Mouse (Mus musculus) small intestine, adult 2 months (tissue): ENCODE data around the gene Tmem176a. TPM values are rescaled to one million over a fixed set of nuclear protein-coding genes. Genes with fewer than 3 reads are reported as not detected.

Source experiments
- H3K27ac ChIP-seq: fragments of 200-500 bp; 2 replicates; pipeline ENCODE4 v1.5.1; 2012; ENCODE audit warnings: low read depth, low read length, control low read depth, inconsistent platforms; ENCODE audit not compliant: insufficient read depth
- H3K27me3 ChIP-seq: fragments of 200-500 bp; 2 replicates; pipeline ENCODE4 v1.6.1; 2012; ENCODE audit warnings: mild to moderate bottlenecking, moderate library complexity, low read length, inconsistent platforms; ENCODE audit not compliant: control insufficient read depth, insufficient read depth
- H3K36me3 ChIP-seq: fragments of 200-500 bp; 2 replicates; pipeline ENCODE4 v1.6.1; 2012; ENCODE audit warnings: mild to moderate bottlenecking, low read length, control low read depth, inconsistent platforms; ENCODE audit not compliant: control insufficient read depth, insufficient read depth
- H3K4me1 ChIP-seq: fragments of 200-500 bp; 2 replicates; pipeline ENCODE4 v1.6.1; 2012; ENCODE audit warnings: low read length, inconsistent platforms, mixed read lengths; ENCODE audit not compliant: control insufficient read depth, insufficient read depth, insufficient read length
- H3K4me3 ChIP-seq: fragments of 200-500 bp; 2 replicates; pipeline ENCODE4 v1.5.1; 2012; ENCODE audit warnings: low read depth, mild to moderate bottlenecking, control low read depth, inconsistent platforms, low read length, moderate library complexity
- CTCF ChIP-seq: fragments of 200-500 bp; IDR thresholded peaks from 2 replicates; pipeline ENCODE4 v1.5.1; 2012; ENCODE audit warnings: low read depth, mild to moderate bottlenecking, control low read depth, inconsistent platforms, low read length, moderate library complexity, mixed read lengths; ENCODE audit not compliant: insufficient replicate concordance, insufficient read length; ENCODE audit errors: extremely low read depth
- POLR2A ChIP-seq: fragments of 200-500 bp; IDR thresholded peaks from 2 replicates; pipeline ENCODE4 v1.6.1; 2012; ENCODE audit warnings: low read depth, mild to moderate bottlenecking, control low read depth, inconsistent platforms, low read length, moderate library complexity
- WGBS: fragments of 180-500 bp; shearing (Covaris S2); methylation state at CpG from one replicate; pipeline ENCODE4 v1.1.7; 2018; 5-methylcytosine and 5-hydroxymethylcytosine counted together
- polyA plus RNA-seq: library from polyadenylated mRNA; depleted of rRNA; stranded (reverse); fragments of >200 nt; gene quantifications from 2 replicates; pipeline ENCODE4 v1.2.3, GENCODE M21; 2012

Tmem176a gene
- polyA plus RNA-seq, 1 experiment: 84.3 TPM

GRCm38 (mm10) chr6:48842111-48842842 lies 1.6 kb downstream of the Tmem176a start:
- H3K4me3 ChIP-seq: peak overlapping the region; percentile 63
- 46% methylated on average over 11 of the region's 11 CpGs for whole genome bisulfite sequencing

GRCm38 (mm10) chr6:48845086-48845485 lies 4.4 kb downstream of the Tmem176a start:
- Histone ChIP-seq H3K27me3 (no peaks in the 10 kb centered on the region), H3K4me3 (no peak overlapping the region), H3K36me3 (peaks cover 18% of the 10 kb centered on the region), H3K4me1 (no peaks in the 10 kb centered on the region; the same call in 1 of the 2 replicates), H3K27ac (no peak overlapping the region)
- TF ChIP-seq CTCF (no peak), POLR2A (no peak)
- 77% methylated on average over 4 of the region's 4 CpGs for WGBS

More at GRCm38 (mm10) chr6:48842111-48842842, 1.6 kb downstream of the Tmem176a start:
- H3K4me1 ChIP-seq: no peaks in the 10 kb centered on the region; the same call in 1 of the 2 replicates
- H3K27ac ChIP-seq: peak overlapping the region; percentile 80
- peaks cover 26% of the 10 kb centered on the region for H3K36me3 ChIP-seq
- no peak for TF ChIP-seq POLR2A
- peak; percentile 46; the same call in 1 of the 2 replicates for TF ChIP-seq CTCF
- H3K27me3 ChIP-seq: no peaks in the 10 kb centered on the region

- H3K36me3 ChIP-seq: no peaks in the 10 kb centered on the region
- peak overlapping the region; percentile 22 for H3K27ac ChIP-seq
- H3K4me1 ChIP-seq: no peaks in the 10 kb centered on the region
- TF ChIP-seq CTCF (no peak), POLR2A (no peak)
- 8% methylated on average over 28 of the region's 29 CpGs for WGBS
- peak overlapping the region; percentile 34 for H3K4me3 ChIP-seq
- no peaks in the 10 kb centered on the region for H3K27me3 ChIP-seq
Measured at GRCm38 (mm10) chr6:48851820-48852491, 11.2 kb downstream of the Tmem176a start.

GRCm38 (mm10) chr6:48854155-48854554 lies 13.4 kb downstream of the Tmem176a start:
- Histone ChIP-seq H3K27me3 (no peaks in the 10 kb centered on the region), H3K36me3 (no peaks in the 10 kb centered on the region), H3K4me3 (no peak overlapping the region), H3K4me1 (no peaks in the 10 kb centered on the region), H3K27ac (no peak overlapping the region)
- 98% methylated on average over 2 of the region's 2 CpGs for WGBS
- TF ChIP-seq CTCF (no peak), POLR2A (no peak)

GRCm38 (mm10) chr6:48857613-48858302 lies 17.0 kb downstream of the Tmem176a start:
- WGBS: 43% methylated on average over 8 of the region's 8 CpGs
- Histone ChIP-seq H3K27ac (no peak overlapping the region; the same call in 1 of the 2 replicates), H3K4me3 (no peak overlapping the region), H3K4me1 (peaks cover 4% of the 10 kb centered on the region), H3K27me3 (no peaks in the 10 kb centered on the region), H3K36me3 (no peaks in the 10 kb centered on the region)
- TF ChIP-seq POLR2A: no peak
- peak; percentile 35; the same call in 1 of the 2 replicates for TF ChIP-seq CTCF

- Histone ChIP-seq H3K4me1 (peaks cover 18% of the 10 kb centered on the region), H3K27me3 (no peaks in the 10 kb centered on the region), H3K4me3 (peak overlapping the region; percentile 26; the same call in 1 of the 2 replicates), H3K36me3 (no peaks in the 10 kb centered on the region), H3K27ac (peak overlapping the region; percentile 30; the same call in 1 of the 2 replicates)
- 10% methylated on average over 23 of the region's 23 CpGs for WGBS
- TF ChIP-seq CTCF (peak; percentile 77; the same call in 1 of the 2 replicates), POLR2A (no peak)
Measured at GRCm38 (mm10) chr6:48860130-48860815, 19.6 kb downstream of the Tmem176a start.
